Mouse (Mus musculus) liver, embryonic 14.5 days (tissue): ENCODE measurements at regions not wholly inside any gene's neighbourhood (a gene's known extent, or its start where the extent isn't known, plus 50 kb on each side); places are given as distances from the start of the nearest gene placed in this dataset.

Experiments used
- ATAC-seq: fragments of 200-750 bp; cut with Nextera tagmentation; 2 replicates; pipeline ENCODE4 v1.8.0; 2017; ENCODE audit warnings: moderate number of reproducible peaks, mild to moderate bottlenecking, moderate library complexity; ENCODE audit not compliant: insufficient read depth
- DNase-seq, 3 experiments: peaks; one replicate each; pipeline ENCODE4 v3.0.0-alpha.2; 2012 to 2013; ENCODE audit warnings: low read depth in 3 of 3, low spot score in 3 of 3
- H3K27ac ChIP-seq: fragments of 300-500 bp; sonication (generic); 2 replicates; pipeline ENCODE4 v1.5.1; 2014; ENCODE audit warnings: moderate library complexity, mild to moderate bottlenecking, control low read depth, inconsistent platforms
- H3K27me3 ChIP-seq: fragments of 300-500 bp; sonication (generic); 2 replicates; pipeline ENCODE4 v1.6.1; 2014; ENCODE audit warnings: mild to moderate bottlenecking, low read length, moderate library complexity; ENCODE audit not compliant: control insufficient read depth, insufficient read depth
- H3K36me3 ChIP-seq: fragments of 300-500 bp; sonication (generic); replicated peaks from 2 replicates; pipeline ENCODE4 v1.6.1; 2014; ENCODE audit warnings: low read depth; ENCODE audit not compliant: control insufficient read depth, insufficient read depth
- H3K4me1 ChIP-seq, 2 experiments: fragments of 200-500 bp in 1 of 2; fragments of 300-500 bp in 1 of 2; sonication (generic) in 1 of 2; replicated peaks; 2 replicates each; pipeline ENCODE4 v1.6.1; 2012 to 2014; ENCODE audit warnings: antibody characterized with exemption in 1 of 2, inconsistent platforms in 1 of 2, low read length in 1 of 2; ENCODE audit not compliant: control insufficient read depth in 2 of 2, insufficient read depth in 2 of 2
- H3K4me2 ChIP-seq: fragments of 300-500 bp; sonication (generic); 2 replicates; pipeline ENCODE4 v1.6.1; 2014; ENCODE audit warnings: low read depth, mild to moderate bottlenecking, control low read depth, moderate library complexity
- H3K4me3 ChIP-seq, 2 experiments: fragments of 200-500 bp in 1 of 2; fragments of 300-500 bp in 1 of 2; sonication (generic) in 1 of 2; 2 replicates each; pipeline ENCODE4 v1.5.1; 2012 to 2014; ENCODE audit warnings: low read depth in 2 of 2, low read length in 2 of 2, mild to moderate bottlenecking in 2 of 2, control low read depth in 1 of 2, inconsistent platforms in 1 of 2, moderate library complexity in 1 of 2; ENCODE audit not compliant: insufficient read depth in 1 of 2
- H3K9ac ChIP-seq: fragments of 300-500 bp; sonication (generic); replicated peaks from 2 replicates; pipeline ENCODE4 v1.6.1; 2014; ENCODE audit warnings: mild to moderate bottlenecking, control low read depth, moderate library complexity
- H3K9me3 ChIP-seq: fragments of 300-500 bp; sonication (generic); 2 replicates; pipeline ENCODE4 v1.6.1; 2016; ENCODE audit warnings: low read length, mixed read lengths; ENCODE audit not compliant: control insufficient read depth
- CTCF ChIP-seq: IDR thresholded peaks from 2 replicates; pipeline ENCODE4 v1.5.1; 2016; ENCODE audit warnings: antibody characterized with exemption, low read depth, control low read depth
- EP300 ChIP-seq: IDR thresholded peaks from 2 replicates; pipeline ENCODE4 v1.6.1; 2016; ENCODE audit warnings: antibody characterized with exemption, low read depth
- WGBS: fragments of 180-500 bp; shearing (Covaris S2); extraction: QIAGEN DNeasy Blood & Tissue Kit; methylation state at CpG from one replicate; pipeline ENCODE4 v1.1.7; 2014; ENCODE audit not compliant: insufficient replicate concordance; 5-methylcytosine and 5-hydroxymethylcytosine counted together

GRCm38 (mm10) chr11:109048257-109049101, 95.7 kb downstream of the E030025P04Rik start:
- Histone ChIP-seq H3K27ac (no peak overlapping the region), H3K36me3 (no peaks in the 10 kb centered on the region), H3K9ac (no peak overlapping the region), H3K9me3 (no peaks in the 10 kb centered on the region), H3K4me2 (no peak overlapping the region), H3K4me3 (no peak overlapping the region), H3K4me1 (no peaks in the 10 kb centered on the region), H3K27me3 (no peaks in the 10 kb centered on the region)
- DNase-seq: no peak
- WGBS: 42% methylated on average over 10 of the region's 10 CpGs
- no peak for ATAC-seq
- TF ChIP-seq EP300 (no peak), CTCF (no peak)

GRCm38 (mm10) chr11:109047483-109048110, 96.6 kb downstream of the E030025P04Rik start:
- no peak overlapping the region for H3K4me3 ChIP-seq
- TF ChIP-seq EP300 (no peak), CTCF (no peak)
- H3K9me3 ChIP-seq: no peaks in the 10 kb centered on the region
- no peak for DNase-seq
- H3K36me3 ChIP-seq: no peaks in the 10 kb centered on the region
- H3K9ac ChIP-seq: no peak overlapping the region
- no peak overlapping the region for H3K4me2 ChIP-seq
- no peak overlapping the region for H3K27ac ChIP-seq
- WGBS: 60% methylated on average over 4 of the region's 4 CpGs
- H3K27me3 ChIP-seq: no peaks in the 10 kb centered on the region
- ATAC-seq: no peak
- no peaks in the 10 kb centered on the region for H3K4me1 ChIP-seq

- H3K4me1 ChIP-seq: no peaks in the 10 kb centered on the region
- H3K4me2 ChIP-seq: no peak overlapping the region
- no peak for TF ChIP-seq CTCF
- no peak for TF ChIP-seq EP300
- WGBS: 32% methylated on average over 1 of the region's 1 CpGs
- no peaks in the 10 kb centered on the region for H3K27me3 ChIP-seq
- H3K36me3 ChIP-seq: no peaks in the 10 kb centered on the region
- ATAC-seq (no peak), DNase-seq (no peak)
- no peak overlapping the region for H3K4me3 ChIP-seq
- H3K9ac ChIP-seq: no peak overlapping the region
- no peaks in the 10 kb centered on the region for H3K9me3 ChIP-seq
- no peak overlapping the region for H3K27ac ChIP-seq
These were observed 97.7 kb downstream of the E030025P04Rik start for GRCm38 (mm10) chr11:109046446-109046845.

- Histone ChIP-seq H3K9ac (no peak overlapping the region), H3K4me3 (no peak overlapping the region), H3K4me2 (no peak overlapping the region), H3K27ac (no peak overlapping the region), H3K9me3 (no peaks in the 10 kb centered on the region), H3K4me1 (no peaks in the 10 kb centered on the region), H3K36me3 (no peaks in the 10 kb centered on the region), H3K27me3 (no peaks in the 10 kb centered on the region)
- no peak for DNase-seq
- TF ChIP-seq EP300: no peak
- no peak for TF ChIP-seq CTCF
- WGBS: 69% methylated on average over 7 of the region's 7 CpGs
- ATAC-seq: no peak
These were observed 103.7 kb downstream of the E030025P04Rik start for GRCm38 (mm10) chr11:109040519-109040916.

GRCm38 (mm10) chr11:109039792-109040518, 104.2 kb downstream of the E030025P04Rik start:
- no peaks in the 10 kb centered on the region for H3K9me3 ChIP-seq
- no peak overlapping the region for H3K4me3 ChIP-seq
- no peaks in the 10 kb centered on the region for H3K4me1 ChIP-seq
- no peaks in the 10 kb centered on the region for H3K27me3 ChIP-seq
- 63% methylated on average over 6 of the region's 6 CpGs for WGBS
- H3K9ac ChIP-seq: no peak overlapping the region
- DNase-seq (no peak), ATAC-seq (no peak)
- no peaks in the 10 kb centered on the region for H3K36me3 ChIP-seq
- TF ChIP-seq CTCF: no peak
- no peak for TF ChIP-seq EP300
- H3K4me2 ChIP-seq: no peak overlapping the region
- H3K27ac ChIP-seq: no peak overlapping the region
